Mouse (Mus musculus) kidney, postnatal 14 days (tissue): ENCODE results near the gene Pik3ip1.

ENCODE experiments used
- DNase-seq: peaks from one replicate; pipeline ENCODE4 v3.0.0; 2022; ENCODE audit warnings: mixed read lengths

The Pik3ip1 gene

DNA sequence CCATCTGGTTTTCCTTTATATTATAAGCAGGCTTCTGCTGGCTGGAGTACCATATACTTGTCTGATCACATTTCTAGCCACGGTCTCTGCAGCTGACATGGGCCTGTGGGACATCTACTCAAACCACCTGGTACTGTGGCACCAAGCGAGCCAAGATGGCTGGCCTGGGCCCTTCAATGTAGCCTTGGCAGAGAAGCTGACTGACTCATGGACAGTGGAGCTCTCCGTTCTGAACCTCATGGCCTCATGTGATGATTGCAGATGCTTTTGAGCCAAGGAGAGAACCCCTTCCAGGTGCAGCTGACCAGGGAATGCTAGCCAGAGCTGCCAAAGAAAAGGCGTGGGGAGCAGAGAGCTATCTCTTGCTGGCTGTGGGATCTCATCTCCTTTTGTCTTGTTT lies 24.4 kb upstream of the Pik3ip1 start:
- DNase-seq: no peak

DNA sequence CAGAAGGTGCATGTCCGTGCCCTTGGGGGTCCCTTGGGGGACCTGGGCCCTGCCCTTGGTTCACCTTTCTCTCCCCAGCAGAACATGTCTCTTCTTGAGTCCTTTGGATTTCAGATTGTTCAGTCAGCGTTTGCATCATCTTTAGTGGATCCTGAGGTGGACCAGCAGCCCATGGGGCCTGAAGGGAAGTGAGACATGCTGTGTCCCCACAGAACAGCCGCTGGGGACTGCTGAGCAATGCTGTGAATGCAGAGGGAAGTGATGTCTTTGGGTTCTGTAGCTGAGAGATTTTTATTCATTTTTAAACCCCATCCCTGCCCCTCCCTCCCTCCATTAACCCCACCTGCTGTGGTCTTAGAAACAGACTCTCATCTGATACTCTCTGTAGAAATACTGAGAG lies 22.3 kb upstream of the Pik3ip1 start:
- DNase-seq: no peak

DNA sequence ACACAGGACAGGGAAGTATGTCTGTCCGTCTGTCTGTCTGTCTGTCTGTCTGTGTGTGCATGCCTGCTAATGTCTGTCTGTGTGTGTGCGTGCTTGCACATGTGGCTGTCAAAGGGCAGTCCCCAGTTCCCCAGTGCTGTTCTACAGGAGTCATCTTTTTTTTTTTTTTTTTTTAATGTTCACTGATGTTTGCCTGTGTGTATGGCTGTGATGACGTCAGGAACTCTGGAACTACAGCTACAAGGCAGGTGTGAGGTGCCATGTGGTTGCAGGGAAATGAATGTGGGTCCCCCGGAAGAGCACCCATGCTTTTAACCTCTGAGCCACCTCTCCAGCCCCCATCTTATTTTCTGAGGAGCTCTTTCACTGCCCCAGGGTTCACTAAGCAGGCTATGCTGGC lies 20.3 kb upstream of the Pik3ip1 start:
- DNase-seq: no peak

DNA sequence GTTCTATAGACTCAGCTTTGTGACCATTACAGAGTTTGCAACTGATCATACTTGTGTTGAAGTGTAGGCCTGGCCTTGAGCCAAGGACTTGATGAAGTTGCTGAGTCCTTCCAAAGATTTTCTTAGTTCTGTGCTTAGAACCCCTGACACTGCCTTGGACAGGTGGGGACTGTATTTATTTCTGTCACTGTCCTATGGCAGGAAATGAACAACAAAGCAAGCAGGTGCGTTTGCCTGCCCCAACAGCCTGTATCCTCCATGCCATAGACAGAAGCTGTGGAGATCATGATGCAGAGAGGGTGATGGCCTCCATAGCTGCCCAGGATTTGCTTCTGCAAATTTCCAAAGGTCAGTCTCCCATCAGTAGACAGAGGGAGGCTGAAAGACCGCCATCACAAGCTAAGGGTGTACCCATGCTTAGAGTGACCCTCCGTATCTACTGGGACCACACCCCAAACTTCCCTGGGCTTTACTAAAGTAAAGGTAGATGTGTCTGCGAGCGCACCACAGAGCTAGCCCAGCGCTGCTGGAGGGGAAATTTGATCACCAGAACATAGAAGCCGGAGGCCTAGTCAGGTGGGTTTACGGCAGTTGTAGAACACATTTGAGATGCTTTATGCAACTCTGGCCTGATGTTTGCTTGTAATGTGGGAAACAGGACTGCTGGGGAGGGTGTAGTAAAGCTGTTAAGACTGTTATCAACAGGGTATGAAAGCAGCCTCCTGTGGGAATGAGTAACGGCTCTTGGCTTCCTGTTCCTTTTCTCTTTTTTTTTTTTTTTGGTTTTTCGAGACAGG lies 19.2 kb upstream of the Pik3ip1 start:
- DNase-seq: no peak

DNA sequence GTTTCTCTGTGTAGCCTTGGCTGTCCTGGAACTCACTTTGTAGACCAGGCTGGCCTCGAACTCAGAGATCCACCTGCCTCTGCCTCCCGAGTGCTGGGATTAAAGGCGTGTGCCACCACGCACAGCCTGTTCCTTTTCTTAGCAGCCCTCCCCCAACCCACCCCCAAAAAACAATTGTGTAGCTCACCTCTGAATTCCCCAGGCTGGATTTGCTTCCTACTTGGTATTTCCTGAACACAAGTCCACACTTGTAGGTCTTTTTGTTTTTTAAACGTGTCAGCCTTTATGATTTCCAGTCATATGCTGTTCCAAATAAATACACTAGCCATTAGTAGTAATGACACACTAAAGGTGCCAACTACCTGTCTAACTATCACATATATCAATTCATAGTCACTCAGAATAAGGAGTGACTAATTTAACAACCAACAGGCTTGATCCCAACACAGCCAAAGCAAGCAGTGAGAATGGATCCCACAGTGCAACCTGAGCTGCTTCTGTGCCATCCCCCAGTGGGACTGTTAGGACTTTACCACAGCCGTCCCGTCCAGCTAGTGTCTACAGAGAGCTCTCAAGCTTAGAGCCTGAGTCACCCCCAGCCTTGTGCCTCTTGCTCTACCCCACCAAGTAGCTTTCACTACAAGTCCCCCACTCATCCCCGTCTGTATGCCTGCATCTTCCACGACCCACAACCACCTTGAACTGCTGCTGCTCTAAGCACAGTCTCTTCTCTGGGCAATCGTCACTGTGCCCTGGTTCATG lies 18.4 kb upstream of the Pik3ip1 start:
- DNase-seq: no peak

DNA sequence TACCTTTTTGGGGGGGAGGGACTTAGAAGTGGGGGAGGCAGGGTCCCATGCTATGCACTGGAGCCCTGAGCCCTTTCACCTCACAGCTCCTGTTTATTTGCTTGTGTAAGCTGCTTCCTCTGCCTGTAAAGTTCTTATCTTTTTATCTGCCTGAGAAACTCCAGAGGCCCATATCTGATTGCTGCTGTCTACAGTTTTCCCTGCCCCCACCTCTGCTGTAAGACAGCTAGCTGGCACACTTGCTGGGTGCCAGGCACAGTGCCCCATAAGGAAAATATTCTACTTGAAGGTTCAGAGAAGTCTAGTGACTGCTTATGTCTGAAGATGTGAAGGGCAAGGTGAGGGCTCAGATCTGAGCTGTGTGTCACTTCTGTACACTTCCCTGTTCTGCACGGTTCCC lies 16.9 kb upstream of the Pik3ip1 start:
- DNase-seq: no peak

DNA sequence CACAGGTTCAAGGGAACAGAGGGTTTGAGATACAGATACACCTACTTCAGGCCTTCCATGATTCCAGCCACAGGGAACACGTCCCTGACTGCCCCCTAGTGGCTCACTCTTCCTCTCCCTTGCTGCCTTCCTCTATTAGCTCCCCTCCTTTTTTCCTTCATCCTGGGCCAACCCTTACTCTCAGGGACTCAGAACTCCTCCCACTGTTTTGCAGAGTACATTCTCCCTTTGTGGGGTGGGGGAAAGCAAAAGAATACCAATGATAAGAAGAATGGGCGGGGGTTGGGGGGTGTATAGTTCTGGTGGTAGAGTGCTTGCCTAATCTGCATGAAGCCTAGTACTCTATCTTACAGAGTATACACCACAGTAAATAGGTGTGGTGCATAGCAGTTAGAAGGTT lies 16.1 kb upstream of the Pik3ip1 start:
- peak; percentile 75 for DNase-seq

DNA sequence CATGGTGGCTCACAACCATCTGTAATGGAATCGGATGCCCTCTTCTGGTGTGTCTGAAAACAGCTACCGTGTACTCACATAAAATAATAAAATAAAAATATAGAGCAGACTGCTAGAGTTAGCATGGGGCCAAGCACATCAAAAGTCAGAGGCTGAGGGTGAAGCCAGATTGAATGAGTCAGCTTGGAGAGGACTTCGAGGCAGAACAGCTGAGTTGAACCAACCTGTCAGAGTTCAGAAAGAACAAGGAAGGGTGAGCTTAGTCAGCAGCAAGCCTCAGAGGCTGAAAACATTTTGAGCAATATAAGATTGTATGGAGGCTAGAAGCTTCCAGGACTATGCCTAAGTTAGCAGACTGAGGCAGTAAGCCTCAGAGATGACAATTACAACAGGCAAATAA lies 11.9 kb upstream of the Pik3ip1 start:
- no peak for DNase-seq

DNA sequence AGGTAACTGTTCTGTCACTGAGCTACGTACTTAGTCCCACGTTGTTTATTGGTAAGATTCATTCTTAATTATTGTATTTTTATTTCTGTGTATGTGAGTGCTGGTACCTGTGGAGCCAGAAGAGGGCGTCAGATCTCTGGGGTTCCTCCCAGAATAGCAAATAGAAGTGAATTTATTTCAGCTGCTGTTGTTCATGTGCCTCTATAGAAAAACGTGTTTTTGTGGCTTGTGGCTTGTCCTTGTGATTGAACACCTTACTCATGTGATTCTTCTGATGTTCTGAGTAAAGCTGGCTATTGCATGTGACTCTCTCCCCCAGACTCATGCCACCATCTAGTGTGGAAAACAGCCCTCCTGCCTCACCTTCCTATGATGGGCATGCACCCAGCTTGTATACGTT lies 1.9 kb upstream of the Pik3ip1 start:
- DNase-seq: no peak

DNA sequence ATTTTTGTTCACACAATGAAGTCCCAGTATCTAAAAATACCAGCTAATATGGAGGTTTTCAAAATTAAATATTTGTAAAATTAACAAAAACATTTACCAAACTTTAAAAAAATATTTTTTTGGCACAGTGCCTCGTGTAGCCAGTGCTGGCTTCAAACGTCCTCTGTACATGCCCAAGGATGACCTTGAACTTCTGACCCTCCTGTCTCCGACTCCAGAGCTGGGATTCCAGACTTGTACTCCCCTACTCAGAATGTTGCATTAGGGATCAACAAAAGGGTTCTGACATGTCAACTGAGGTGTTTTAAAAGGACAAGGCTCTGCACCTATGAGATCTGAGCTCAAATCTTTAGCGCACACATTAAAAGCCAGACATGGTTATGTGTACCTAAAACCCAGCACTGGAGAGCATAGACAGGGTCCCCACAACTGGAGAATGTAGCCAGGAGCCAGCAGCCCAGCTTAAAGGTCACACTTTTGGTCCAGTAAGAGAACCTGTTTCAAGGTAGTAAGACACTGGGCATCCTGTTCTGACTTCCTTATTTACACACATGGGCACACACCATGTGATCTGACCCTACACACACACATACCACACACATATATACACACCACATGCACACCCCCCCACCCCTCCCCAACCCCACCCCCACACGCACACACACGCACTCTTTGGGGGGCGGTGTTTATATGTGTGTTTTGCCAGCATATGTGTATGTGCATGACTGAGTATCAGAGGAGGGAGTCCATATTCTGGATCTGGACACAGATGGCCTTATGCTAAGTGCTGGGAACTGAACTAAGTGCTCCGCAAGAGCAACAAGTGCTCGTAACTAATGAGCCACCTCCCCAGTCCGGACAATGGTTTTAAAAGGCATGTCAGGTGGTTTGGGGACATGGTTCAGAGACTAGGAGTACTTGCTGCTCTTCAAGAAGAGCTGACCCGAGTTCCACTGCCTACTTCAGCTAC lies 1.1 kb upstream of the Pik3ip1 start:
- no peak for DNase-seq

DNA sequence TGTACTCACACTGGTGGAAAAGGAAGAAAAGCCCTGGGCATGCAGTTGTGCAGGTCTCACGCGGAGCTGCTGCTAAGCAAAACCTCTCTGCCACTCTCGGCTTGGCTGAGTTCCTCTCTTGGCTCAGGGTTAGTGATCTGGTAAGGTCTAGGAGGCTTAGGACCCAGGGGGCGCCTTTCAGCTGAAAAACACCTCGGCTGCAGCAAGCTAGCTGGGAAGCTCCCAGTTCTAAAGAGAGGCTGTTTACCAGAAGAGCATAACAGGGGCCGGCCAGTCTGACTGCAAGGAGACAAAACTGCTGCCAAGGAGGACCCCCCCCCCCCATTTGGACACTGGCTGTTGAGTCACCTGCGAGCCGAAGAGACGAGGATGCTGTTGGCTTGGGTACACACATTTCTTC lies 365 bp downstream of the Pik3ip1 start:
- DNase-seq: peak; percentile 87

DNA sequence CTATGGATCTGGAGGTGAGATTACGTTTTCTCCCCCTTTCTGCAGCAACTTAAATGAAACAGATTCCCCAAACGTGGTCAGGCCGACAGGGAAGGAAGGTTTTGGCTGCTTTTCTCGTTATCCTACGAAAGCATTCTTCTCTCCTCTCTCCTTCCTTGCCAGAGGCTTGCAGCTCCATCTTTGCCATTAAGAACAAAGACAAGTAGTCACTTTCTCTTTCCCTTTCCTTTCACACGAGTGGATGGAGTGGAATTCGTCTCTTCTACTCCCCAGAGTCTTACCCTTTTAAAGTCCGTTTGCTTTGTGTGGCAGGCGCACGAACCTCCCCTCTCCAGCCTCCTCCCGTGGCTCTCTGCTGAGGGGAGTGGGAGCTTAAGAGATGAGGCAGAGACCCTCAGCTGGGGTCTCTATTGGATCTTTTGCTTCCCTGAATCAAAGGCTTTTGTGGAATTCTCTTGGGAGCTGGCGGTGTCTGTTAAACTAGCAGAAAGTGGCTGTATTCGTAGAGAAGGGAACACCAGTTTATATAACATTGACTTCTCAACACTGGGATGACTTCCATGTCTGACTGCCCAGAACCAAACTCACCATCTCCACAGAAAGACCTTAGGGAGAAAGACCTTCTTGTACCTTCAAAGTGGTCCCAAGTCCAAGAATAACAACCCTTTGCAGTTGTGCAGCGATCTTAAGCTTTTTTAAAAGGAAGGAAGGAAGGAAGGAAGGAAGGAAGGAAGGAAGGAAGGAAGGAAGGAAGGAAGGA lies 970 bp downstream of the Pik3ip1 start:
- DNase-seq: no peak

DNA sequence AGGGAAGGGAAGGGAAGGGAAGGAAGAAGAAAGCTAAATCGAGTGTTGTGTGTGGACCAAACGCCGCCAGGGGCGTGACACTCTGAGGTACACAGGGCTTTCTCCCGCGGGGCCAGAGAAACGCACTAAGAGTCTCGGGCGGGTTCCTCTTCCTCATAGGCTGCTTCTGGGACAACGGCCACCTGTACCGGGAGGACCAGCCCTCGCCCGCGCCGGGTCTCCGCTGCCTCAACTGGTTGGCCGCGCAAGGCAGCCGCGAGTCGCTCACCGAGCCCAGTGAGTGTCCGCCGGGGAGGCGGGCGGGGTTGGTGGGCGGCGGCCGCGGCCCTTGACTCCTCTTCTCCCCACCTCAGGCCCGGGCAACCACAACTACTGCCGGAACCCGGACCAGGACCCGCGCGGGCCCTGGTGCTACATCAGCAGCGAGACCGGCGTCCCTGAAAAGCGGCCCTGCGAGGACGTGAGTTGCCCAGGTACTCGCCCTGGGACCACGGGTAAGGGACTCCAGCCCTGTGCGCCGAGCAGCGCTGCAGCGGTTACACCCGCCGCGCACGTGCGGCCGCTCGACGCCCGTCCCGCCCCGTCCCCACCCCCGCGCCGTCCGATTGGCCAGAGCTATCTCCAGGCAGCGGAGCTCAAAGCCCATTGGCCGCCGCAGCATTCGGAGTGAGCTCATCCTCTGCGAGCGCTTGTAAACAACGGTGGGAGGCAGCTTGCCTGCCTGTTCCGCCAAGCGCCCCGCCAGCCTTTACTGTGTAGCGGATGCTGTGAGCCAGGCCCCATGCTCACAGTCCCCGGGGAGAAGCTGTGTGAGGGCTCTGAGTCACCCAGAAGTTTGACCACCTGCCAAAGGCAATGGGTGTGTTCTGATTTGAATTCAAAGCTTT lies 1.8 kb downstream of the Pik3ip1 start:
- peak; percentile 93 for DNase-seq

DNA sequence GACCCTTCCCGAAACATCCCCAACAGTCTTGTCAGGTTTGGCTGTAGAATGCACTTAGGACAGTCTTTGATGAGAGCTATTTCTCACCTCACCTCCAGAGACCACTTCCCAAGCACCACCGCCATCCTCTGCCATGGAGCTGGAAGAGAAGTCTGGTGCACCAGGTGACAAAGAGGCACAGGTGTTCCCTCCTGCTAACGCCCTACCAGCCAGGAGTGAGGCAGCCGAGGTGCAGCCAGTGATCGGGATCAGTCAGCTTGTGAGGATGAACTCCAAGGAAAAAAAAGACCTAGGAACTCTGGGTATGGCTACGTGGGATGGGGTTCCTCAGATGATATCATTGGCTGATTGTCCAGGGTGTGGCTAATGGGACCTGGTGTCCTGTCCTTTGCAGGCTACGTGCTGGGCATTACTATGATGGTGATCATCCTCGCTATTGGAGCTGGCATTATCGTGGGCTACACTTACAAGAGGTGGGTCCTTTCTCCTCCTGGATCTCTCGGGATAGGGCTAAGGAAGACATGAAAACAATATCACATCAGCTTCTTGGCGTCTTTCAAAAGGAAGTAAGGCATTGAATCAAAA lies 3.0 kb downstream of the Pik3ip1 start:
- no peak for DNase-seq

DNA sequence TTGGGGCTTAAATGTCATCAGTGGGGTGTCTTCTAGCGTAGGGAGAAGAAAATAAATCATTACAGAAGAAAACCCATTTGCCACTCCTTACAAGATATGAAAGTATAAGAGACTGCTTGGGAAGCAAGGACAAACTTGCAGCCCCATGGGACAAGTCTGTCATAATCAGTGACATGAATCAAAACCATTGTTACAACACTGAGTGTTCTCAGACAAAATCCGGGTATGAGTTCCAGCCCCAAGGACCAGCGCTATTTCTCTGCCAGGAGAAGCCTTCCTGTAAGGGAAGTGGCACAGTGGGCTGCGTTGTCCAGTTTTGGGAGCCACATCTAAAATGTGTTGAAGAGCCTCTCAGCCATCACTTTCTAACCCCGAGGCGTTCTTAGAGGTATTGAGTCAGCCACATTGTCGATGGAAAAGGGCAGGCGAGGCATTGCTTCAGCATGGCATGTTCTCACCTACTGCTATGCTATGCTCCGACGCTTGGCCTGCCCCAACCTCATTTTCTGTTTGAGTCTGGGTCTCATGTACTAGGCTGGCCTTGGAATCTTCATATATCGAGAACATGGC lies 4.0 kb downstream of the Pik3ip1 start:
- DNase-seq: no peak

DNA sequence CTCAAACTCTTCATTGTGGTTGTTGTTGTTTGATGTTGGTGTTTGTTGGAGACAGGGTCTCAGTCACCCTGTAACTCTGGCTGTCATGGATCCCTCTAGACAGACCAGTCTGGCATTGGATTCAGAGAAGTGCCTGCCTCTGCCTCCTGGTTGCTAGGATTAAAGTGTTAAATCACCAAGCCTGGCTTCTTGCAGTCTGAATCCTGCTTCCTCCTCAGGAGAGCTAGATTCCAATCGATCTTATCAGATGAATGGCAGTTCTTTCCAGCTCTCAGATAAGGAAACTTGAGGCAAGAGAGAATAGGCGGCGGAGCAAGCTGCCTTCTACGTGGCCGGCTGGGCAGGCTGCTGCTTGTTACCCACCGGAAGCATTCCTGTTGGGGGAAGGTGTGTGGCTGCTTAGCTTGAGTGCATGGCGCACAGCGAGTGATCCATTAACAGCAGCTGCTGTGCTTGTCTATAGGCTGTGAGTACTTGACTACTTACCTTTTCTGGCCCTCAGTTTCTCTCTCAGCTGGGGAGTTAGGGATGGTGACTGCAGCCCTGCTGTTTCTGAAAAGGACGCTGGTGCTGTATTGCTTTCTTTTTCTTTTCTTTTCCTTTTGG lies 4.6 kb downstream of the Pik3ip1 start:
- no peak for DNase-seq

DNA sequence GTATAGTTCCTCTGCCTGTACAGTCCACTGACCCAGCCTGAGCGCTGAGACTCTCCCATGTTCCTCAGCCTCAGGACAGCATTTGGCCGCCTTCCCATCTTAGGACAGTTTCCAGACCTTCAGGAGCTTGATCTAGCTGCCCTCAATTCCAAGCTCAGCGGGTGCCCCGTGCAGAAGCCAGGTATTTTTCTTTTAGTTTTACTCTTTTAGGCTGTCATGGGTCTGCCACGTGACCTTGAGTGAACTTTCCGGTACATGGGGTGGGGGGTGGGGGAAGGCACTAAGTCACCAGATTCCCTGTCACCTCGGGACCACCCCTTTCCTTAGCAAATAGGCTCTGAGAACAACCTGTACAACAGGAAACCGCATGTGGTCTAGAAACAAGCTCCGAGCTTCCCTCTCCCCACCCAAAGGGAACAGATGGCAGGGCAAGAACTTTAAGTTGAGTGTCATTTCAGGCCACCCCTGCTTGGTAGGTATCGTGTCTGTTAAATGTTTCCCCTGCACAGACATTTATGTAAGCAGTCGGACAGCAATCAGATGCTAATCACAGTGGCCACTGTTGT lies 5.5 kb downstream of the Pik3ip1 start:
- peak; percentile 59 for DNase-seq

DNA sequence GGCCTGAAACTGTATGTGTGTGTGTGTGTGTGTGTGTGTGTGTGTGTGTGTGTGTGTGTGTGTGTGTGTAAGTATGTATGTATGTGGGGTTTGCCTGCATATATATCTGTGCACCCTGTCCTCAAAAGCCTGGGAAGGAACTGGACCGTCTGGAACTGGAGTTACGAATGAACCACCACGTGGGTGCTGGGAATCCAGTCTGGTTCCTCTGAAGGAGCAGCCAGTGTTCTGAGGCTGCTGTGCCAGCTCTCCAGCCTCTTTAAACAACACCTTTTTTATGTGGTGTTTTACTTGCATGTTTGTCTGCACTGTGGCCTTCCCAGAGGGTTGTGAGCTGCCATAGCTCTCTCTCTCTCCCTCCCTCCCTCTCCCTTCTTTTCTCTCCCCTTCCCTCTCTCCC lies 6.4 kb downstream of the Pik3ip1 start:
- DNase-seq: no peak

DNA sequence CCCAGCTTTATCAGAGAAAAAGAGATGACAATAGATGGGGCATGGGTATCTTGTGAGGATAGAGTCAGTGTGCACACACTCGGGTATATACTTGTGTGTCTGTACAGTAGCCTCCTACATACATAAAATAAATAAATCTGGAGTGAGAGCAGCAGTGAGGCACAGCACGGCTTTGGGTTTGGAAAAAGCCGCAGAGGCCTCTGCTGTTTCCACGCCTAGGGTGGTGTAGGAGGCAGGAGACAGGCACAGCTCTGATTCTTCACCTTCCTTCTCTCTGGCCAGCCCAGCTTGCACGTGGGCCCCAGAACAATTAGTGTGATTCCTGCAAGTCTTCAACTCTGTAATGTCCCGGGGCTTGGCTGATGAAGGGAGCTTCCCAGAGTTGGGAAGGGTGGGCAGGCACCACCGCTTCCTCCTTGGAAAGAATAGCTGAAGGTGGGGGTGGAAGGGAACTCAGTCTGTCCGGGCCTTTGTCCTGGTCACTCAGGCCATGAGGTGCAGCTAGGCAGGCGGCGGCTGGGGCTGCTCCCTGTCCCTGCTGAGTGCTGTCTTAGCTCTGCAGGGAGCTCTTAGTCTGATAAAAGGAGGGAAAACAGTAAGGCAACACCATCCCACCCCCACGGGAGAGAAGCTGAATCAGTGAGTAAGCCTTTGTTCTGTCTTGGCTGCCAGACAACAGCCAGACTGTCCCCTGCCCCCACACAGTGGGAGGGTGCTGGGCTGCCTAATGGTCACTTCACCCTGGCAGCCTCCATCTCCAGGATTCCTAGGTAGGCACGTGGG lies 7.2 kb downstream of the Pik3ip1 start:
- DNase-seq: peak; percentile 28
